Mouse (Mus musculus) myocyte (in vitro differentiated cells): ENCODE results near the gene Erg. TPM values are rescaled to one million over a fixed set of nuclear protein-coding genes. Genes with fewer than 3 reads are reported as not detected.

Experiments
- H3K27me3 ChIP-seq: one replicate; pipeline ENCODE4 v1.6.1; 2011; ENCODE audit not compliant: control insufficient read depth, insufficient read depth, insufficient read length
- H3K36me3 ChIP-seq: one replicate; pipeline ENCODE4 v1.6.1; 2011; ENCODE audit not compliant: control insufficient read depth, insufficient read depth
- H3K4me2 ChIP-seq: one replicate; pipeline ENCODE4 v1.6.1; 2011; ENCODE audit warnings: low read depth, control low read depth
- H3K4me3 ChIP-seq: one replicate; pipeline ENCODE4 v1.5.1; 2011; ENCODE audit warnings: mild to moderate bottlenecking, control low read depth, moderate library complexity
- H3K79me2 ChIP-seq: one replicate; pipeline ENCODE4 v1.6.1; 2011; ENCODE audit not compliant: control insufficient read depth, insufficient read depth
- H3ac ChIP-seq: one replicate; pipeline ENCODE4 v1.6.1; 2011; ENCODE audit not compliant: control insufficient read depth, insufficient read length
- CEBPB ChIP-seq: IDR thresholded peaks from 2 replicates; pipeline ENCODE4 v1.6.1; 2011; ENCODE audit warnings: mild to moderate bottlenecking, moderate library complexity; ENCODE audit not compliant: poor library complexity, insufficient read depth, severe bottlenecking
- E2F4 ChIP-seq: IDR thresholded peaks from one replicate; pipeline ENCODE4 v1.6.1; 2011; ENCODE audit warnings: mild to moderate bottlenecking, control low read depth, moderate library complexity; ENCODE audit not compliant: insufficient read depth
- MAX ChIP-seq: IDR thresholded peaks from one replicate; pipeline ENCODE4 v1.6.1; 2011; ENCODE audit warnings: low read depth, mild to moderate bottlenecking, control low read depth
- MYOD1 ChIP-seq, 3 experiments: IDR thresholded peaks; one replicate each; pipeline ENCODE4 v1.6.1; 2011; ENCODE audit warnings: control low read depth in 2 of 3, low read depth in 2 of 3, mild to moderate bottlenecking in 2 of 3, moderate library complexity in 1 of 3; ENCODE audit not compliant: insufficient read length in 2 of 3, control insufficient read depth in 1 of 3
- MYOG ChIP-seq, 3 experiments: IDR thresholded peaks; one replicate each; pipeline ENCODE4 v1.6.1; 2011; ENCODE audit warnings: control low read depth in 2 of 3, low read depth in 2 of 3, mild to moderate bottlenecking in 2 of 3; ENCODE audit not compliant: insufficient read length in 2 of 3, control insufficient read depth in 1 of 3, insufficient read depth in 1 of 3
- POLR2A ChIP-seq: IDR thresholded peaks from one replicate; pipeline ENCODE4 v1.6.1; 2011; ENCODE audit warnings: low read depth, mild to moderate bottlenecking, control low read depth, moderate library complexity; ENCODE audit not compliant: insufficient read length
- POLR2AphosphoS2 ChIP-seq: IDR thresholded peaks from one replicate; pipeline ENCODE4 v1.6.1; 2011; ENCODE audit warnings: low read depth, control low read depth; ENCODE audit not compliant: insufficient read length
- REST ChIP-seq: IDR thresholded peaks from one replicate; pipeline ENCODE4 v1.6.1; 2011; ENCODE audit warnings: mild to moderate bottlenecking, control low read depth, moderate library complexity; ENCODE audit not compliant: insufficient read depth, insufficient read length
- SRF ChIP-seq: IDR thresholded peaks from one replicate; pipeline ENCODE4 v1.6.1; 2011; ENCODE audit warnings: low read depth; ENCODE audit not compliant: control insufficient read depth, insufficient read length
- TCF12 ChIP-seq: IDR thresholded peaks from one replicate; pipeline ENCODE4 v1.6.1; 2011; ENCODE audit warnings: mild to moderate bottlenecking, control low read depth; ENCODE audit not compliant: poor library complexity, insufficient read depth, severe bottlenecking
- TCF3 ChIP-seq: IDR thresholded peaks from one replicate; pipeline ENCODE4 v1.6.1; 2011; ENCODE audit warnings: low read depth, control low read depth; ENCODE audit not compliant: insufficient read length
- USF1 ChIP-seq: IDR thresholded peaks from one replicate; pipeline ENCODE4 v1.6.1; 2011; ENCODE audit warnings: low read depth, mild to moderate bottlenecking, control low read depth, moderate library complexity
- polyA plus RNA-seq: library from polyadenylated mRNA; unstranded; fragments of >200 nt; fragmentation: generic; extraction: Trizol; gene quantifications from one replicate; pipeline ENCODE4 v1.2.1, GENCODE M21; 2012; ENCODE audit warnings: missing spikeins

Erg gene
- polyA plus RNA-seq, 1 experiment = 0.04 TPM

DNA sequence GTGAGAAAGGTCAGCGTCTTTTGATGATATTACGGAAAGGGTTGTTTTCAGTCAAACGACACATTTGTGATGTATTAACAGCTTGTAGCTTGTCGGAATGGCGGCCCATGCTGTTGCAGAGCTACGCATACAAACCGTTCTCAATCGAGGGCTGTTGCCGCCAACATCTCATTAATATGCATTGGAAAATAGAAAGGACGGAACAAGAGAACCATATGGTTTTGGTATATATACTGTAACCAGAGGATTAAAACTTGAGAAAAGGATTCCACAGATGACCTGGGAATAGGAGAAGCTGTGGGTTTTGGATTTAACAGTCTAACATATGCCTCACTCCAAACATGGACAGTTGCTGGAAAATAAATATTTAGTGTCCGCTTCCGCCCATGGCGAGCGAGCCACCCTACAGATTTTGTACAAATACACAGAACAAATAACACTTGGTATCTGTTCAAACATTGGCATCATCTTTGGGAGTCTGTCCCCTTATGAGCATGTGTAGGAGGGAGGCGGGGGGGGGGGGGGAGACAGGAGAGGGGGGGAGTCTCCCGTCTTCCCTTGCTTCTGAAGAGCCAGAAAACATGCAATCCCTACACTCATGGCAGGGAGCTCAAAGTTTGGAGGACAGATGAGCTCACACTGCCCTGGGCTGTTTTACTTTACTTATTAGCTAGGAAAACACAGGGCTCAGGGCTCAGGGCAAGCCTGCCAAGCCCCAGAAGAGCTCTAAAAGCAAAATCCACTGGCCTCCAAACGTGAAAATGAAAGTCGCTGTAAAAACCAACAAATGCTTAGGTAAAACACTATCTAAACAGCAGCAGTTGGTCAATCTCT lies 222.5 kb downstream of the Erg start:
- TF ChIP-seq POLR2A (no peak), TCF12 (no peak), CEBPB (no peak), MAX (no peak), MYOG (IDR thresholded peaks at IDR 0.05; ENCODE audit: control insufficient read depth in 1 of 3, insufficient read depth in 1 of 3, insufficient read length in 2 of 3, low read depth in 2 of 3) (no peak), MYOD1 (IDR thresholded peaks at IDR 0.05; ENCODE audit: control insufficient read depth in 1 of 3, insufficient read length in 2 of 3, low read depth in 2 of 3) (no peak), E2F4 (no peak), TCF3 (no peak), USF1 (no peak), SRF (no peak), POLR2AphosphoS2 (no peak), REST (no peak)
- H3K79me2 ChIP-seq = no peaks in the 10 kb centered on the region
- no peak overlapping the region for H3K4me3 ChIP-seq
- no peaks in the 10 kb centered on the region for H3K36me3 ChIP-seq
- peaks cover 59% of the 10 kb centered on the region for H3K27me3 ChIP-seq
- peak overlapping the region; percentile 2 for H3K4me2 ChIP-seq
- no peak overlapping the region for H3ac ChIP-seq

DNA sequence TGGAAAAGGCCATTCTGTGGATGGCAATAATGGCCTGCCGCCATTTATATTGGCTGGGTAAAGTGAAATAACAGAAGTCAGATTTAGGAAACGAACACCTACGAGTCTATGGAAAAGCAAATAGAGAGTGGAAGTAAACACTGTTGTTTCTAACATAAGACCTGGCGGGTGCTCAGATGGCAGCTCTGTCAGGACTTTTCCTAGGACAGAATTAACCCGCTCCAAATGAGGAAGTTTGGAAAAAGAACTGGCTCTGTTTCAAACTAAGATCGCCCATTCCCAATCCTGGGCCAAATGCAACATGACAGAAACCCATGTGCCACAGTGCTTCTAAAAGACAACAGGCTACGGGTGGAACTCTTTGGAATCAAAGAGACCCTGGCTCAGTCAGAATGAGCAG lies 224.4 kb downstream of the Erg start:
- Histone ChIP-seq H3K79me2 (no peaks in the 10 kb centered on the region), H3K27me3 (peaks cover 40% of the 10 kb centered on the region), H3K4me2 (no peak overlapping the region), H3ac (no peak overlapping the region), H3K4me3 (no peak overlapping the region), H3K36me3 (no peaks in the 10 kb centered on the region)
- TF ChIP-seq MAX = no peak

DNA sequence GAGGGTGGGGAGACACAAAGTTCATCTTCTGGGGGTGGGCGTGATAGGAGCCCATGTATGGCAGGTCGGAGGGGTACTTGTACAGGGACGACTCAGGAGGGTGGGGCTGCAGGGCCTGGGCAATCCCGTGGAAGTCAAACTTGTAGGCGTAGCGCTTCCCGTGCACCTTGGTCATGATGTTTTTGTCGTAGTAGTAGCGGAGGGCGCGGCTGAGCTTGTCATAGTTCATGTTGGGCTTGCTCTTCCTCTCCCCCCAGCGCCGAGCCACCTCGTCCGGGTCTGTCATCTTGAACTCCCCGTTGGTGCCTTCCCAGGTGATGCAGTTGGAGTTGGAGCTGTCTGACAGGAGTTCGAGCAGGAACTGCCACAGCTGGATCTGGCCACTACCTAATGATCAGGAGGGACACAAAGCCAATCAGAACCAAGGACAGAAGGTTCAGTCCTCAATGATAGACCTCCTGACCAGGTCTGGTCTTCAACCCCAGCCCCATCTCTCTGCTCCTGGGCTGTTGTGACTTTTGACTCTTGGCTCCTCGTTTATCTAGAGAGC lies 225.4 kb downstream of the Erg start:
- no peak overlapping the region for H3ac ChIP-seq
- TF ChIP-seq USF1 = no peak
- peaks cover 37% of the 10 kb centered on the region for H3K27me3 ChIP-seq
- H3K4me2 ChIP-seq = no peak overlapping the region
- H3K4me3 ChIP-seq = no peak overlapping the region
- H3K79me2 ChIP-seq = no peaks in the 10 kb centered on the region
- H3K36me3 ChIP-seq = no peaks in the 10 kb centered on the region

DNA sequence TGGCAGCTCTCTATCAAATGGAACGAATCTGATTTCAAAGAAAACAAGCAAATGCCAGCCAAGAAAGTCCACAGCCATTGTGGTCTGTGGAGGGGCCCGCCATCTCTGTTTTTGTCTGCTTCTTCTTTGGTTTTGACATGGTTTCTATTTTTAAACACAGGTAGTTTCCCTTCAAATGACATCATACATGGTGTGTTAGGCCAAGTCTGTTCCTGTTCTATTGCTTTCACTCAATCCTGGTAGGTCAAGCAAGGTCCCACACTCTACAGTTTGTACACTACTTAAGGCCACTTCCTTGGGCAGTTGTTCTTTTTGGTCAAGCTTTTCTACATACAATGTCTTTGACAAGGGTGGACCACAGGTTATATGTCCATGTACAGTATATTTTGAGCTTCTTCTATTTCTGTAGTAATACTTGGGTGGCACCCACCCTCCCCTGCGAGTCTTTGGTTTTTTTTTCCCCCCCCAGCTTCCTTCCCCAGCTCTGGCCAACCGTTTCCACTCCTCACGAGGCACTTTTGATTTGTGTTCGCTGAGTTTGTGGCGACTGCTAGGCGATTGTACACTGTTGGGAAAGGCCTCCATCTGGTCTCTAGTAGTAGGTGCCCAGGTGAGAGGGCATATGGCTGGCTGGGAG lies 226.1 kb downstream of the Erg start:
- Histone ChIP-seq H3K36me3 (no peaks in the 10 kb centered on the region), H3K4me3 (no peak overlapping the region), H3K27me3 (peaks cover 38% of the 10 kb centered on the region), H3K4me2 (no peak overlapping the region), H3K79me2 (no peaks in the 10 kb centered on the region), H3ac (no peak overlapping the region)
- no peak for TF ChIP-seq POLR2A
- TF ChIP-seq E2F4 = no peak
- TF ChIP-seq POLR2AphosphoS2 = no peak
- no peak for TF ChIP-seq TCF3
- no peak for TF ChIP-seq TCF12
- no peak for TF ChIP-seq MAX
- no peak for TF ChIP-seq SRF
- no peak for TF ChIP-seq MYOG (IDR thresholded peaks at IDR 0.05; ENCODE audit: control insufficient read depth in 1 of 3, insufficient read depth in 1 of 3, insufficient read length in 2 of 3, low read depth in 2 of 3)
- TF ChIP-seq USF1 = no peak
- no peak for TF ChIP-seq REST
- TF ChIP-seq MYOD1 (IDR thresholded peaks at IDR 0.05; ENCODE audit: control insufficient read depth in 1 of 3, insufficient read length in 2 of 3, low read depth in 2 of 3) = no peak
- TF ChIP-seq CEBPB = no peak
